Mouse (Mus musculus) heart, postnatal 0 days (tissue): ENCODE measurements around the gene Chchd4. TPM values are rescaled to one million over a fixed set of nuclear protein-coding genes. Genes with fewer than 3 reads are reported as not detected.

Source experiments
- ATAC-seq: fragments of 200-750 bp; cut with Nextera tagmentation; 2 replicates; pipeline ENCODE4 v1.8.0; 2017; ENCODE audit warnings: low read depth, moderate number of reproducible peaks, moderate library complexity; ENCODE audit not compliant: insufficient read depth
- DNase-seq: peaks from one replicate; pipeline ENCODE4 v3.0.0-alpha.2; 2016; ENCODE audit warnings: low spot score
- H3K27ac ChIP-seq: fragments of 300-500 bp; sonication (generic); 2 replicates; pipeline ENCODE4 v1.5.1; 2014; ENCODE audit warnings: low read depth, mild to moderate bottlenecking
- H3K27me3 ChIP-seq: fragments of 300-500 bp; sonication (generic); 2 replicates; pipeline ENCODE4 v1.6.1; 2014; ENCODE audit warnings: low read length, mixed read lengths; ENCODE audit not compliant: control insufficient read depth, insufficient read depth
- H3K36me3 ChIP-seq: fragments of 300-500 bp; sonication (generic); replicated peaks from 2 replicates; pipeline ENCODE4 v1.6.1; 2014; ENCODE audit warnings: low read length, mixed read lengths; ENCODE audit not compliant: control insufficient read depth, insufficient read depth
- H3K4me1 ChIP-seq: fragments of 300-500 bp; sonication (generic); 2 replicates; pipeline ENCODE4 v1.6.1; 2014; ENCODE audit warnings: antibody characterized with exemption; ENCODE audit not compliant: control insufficient read depth, insufficient read depth
- H3K4me2 ChIP-seq: fragments of 300-500 bp; sonication (generic); 2 replicates; pipeline ENCODE4 v1.6.1; 2014; ENCODE audit warnings: low read depth, mild to moderate bottlenecking, low read length, moderate library complexity
- H3K4me3 ChIP-seq: fragments of 300-500 bp; sonication (generic); 2 replicates; pipeline ENCODE4 v1.5.1; 2014; ENCODE audit warnings: low read depth, low read length
- H3K9ac ChIP-seq: fragments of 300-500 bp; sonication (generic); replicated peaks from 2 replicates; pipeline ENCODE4 v1.6.1; 2014; ENCODE audit warnings: low read depth, low read length, mixed read lengths
- H3K9me3 ChIP-seq: fragments of 300-500 bp; sonication (generic); replicated peaks from 2 replicates; pipeline ENCODE4 v1.6.1; 2016; ENCODE audit warnings: low read length; ENCODE audit not compliant: control insufficient read depth
- CTCF ChIP-seq: IDR thresholded peaks from 2 replicates; pipeline ENCODE4 v1.5.1; 2016; ENCODE audit warnings: antibody characterized with exemption, control low read depth, low read depth
- EP300 ChIP-seq: IDR thresholded peaks from 2 replicates; pipeline ENCODE4 v1.6.1; 2016; ENCODE audit warnings: antibody characterized with exemption, low read depth
- WGBS: fragments of 180-500 bp; shearing (Covaris S2); extraction: QIAGEN DNeasy Blood & Tissue Kit; methylation state at CpG from one replicate; pipeline ENCODE4 v1.1.7; 2014; 5-methylcytosine and 5-hydroxymethylcytosine counted together
- polyA plus RNA-seq: library from polyadenylated mRNA; unstranded; fragments of >200 nt; fragmentation: Nextera tagmentation; extraction: Ambion mirVana; gene quantifications from 2 replicates; pipeline ENCODE4 v1.2.1, GENCODE M21; 2015
- total RNA-seq: library from RNA; depleted of rRNA; stranded (reverse); fragments of >200 nt; gene quantifications from 2 replicates; pipeline ENCODE4 v1.2.3, GENCODE M21; 2014; ENCODE audit warnings: low replicate concordance

Chchd4 gene
- total and polyA plus RNA-seq, 2 experiments from 2014 or later = 25.4 to 30.9 TPM

GRCm38 (mm10) chr6:91514737-91515362 lies 41.5 kb upstream of the Chchd4 start:
- 31% methylated on average over 10 of the region's 10 CpGs for WGBS
- peak overlapping the region; percentile 89 for H3K9ac ChIP-seq
- peaks cover 9% of the 10 kb centered on the region; the same call in 1 of the 2 replicates for H3K4me1 ChIP-seq
- H3K36me3 ChIP-seq = peaks cover 22% of the 10 kb centered on the region
- H3K4me3 ChIP-seq = peak overlapping the region; percentile 94
- no peak overlapping the region for H3K27ac ChIP-seq
- no peaks in the 10 kb centered on the region for H3K27me3 ChIP-seq
- DNase-seq = no peak
- H3K4me2 ChIP-seq = peak overlapping the region; percentile 95
- ATAC-seq = no peak
- no peaks in the 10 kb centered on the region for H3K9me3 ChIP-seq
- TF ChIP-seq EP300 (no peak), CTCF (no peak)

DNA sequence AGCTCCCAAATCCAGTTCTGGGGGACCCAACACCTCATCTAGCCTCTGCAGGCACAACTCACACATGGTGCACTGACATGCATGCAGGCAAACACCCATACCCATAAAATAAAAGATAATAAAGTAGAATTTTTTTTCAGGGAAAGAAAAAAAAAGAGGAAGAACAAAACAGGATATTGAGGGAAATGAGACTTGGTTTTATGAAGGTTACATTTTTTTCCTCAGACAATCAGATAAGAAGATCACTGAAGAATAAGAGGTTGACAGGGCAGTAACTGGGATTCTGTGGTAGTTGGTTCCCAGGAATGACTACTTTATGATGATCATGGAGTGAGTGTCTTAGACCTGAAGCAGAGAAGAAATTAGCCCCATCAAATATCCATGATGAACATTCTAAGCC lies 40.8 kb upstream of the Chchd4 start:
- Histone ChIP-seq H3K9ac (no peak overlapping the region), H3K27me3 (no peaks in the 10 kb centered on the region), H3K27ac (no peak overlapping the region), H3K9me3 (no peaks in the 10 kb centered on the region), H3K4me1 (peaks cover 9% of the 10 kb centered on the region; the same call in 1 of the 2 replicates), H3K36me3 (peaks cover 15% of the 10 kb centered on the region), H3K4me2 (no peak overlapping the region), H3K4me3 (no peak overlapping the region)
- ATAC-seq (no peak), DNase-seq (no peak)
- TF ChIP-seq CTCF (no peak), EP300 (no peak)

- no peak for DNase-seq
- TF ChIP-seq EP300 = no peak
- no peak for TF ChIP-seq CTCF
- 66% methylated on average over 10 of the region's 10 CpGs for WGBS
- H3K4me3 ChIP-seq = no peak overlapping the region
- no peak overlapping the region for H3K9ac ChIP-seq
- no peaks in the 10 kb centered on the region for H3K9me3 ChIP-seq
- H3K4me2 ChIP-seq = no peak overlapping the region
- peaks cover 37% of the 10 kb centered on the region for H3K36me3 ChIP-seq
- H3K4me1 ChIP-seq = no peaks in the 10 kb centered on the region
- no peaks in the 10 kb centered on the region for H3K27me3 ChIP-seq
- no peak for ATAC-seq
- no peak overlapping the region for H3K27ac ChIP-seq
Measured at GRCm38 (mm10) chr6:91510211-91510610, 36.9 kb upstream of the Chchd4 start.

DNA sequence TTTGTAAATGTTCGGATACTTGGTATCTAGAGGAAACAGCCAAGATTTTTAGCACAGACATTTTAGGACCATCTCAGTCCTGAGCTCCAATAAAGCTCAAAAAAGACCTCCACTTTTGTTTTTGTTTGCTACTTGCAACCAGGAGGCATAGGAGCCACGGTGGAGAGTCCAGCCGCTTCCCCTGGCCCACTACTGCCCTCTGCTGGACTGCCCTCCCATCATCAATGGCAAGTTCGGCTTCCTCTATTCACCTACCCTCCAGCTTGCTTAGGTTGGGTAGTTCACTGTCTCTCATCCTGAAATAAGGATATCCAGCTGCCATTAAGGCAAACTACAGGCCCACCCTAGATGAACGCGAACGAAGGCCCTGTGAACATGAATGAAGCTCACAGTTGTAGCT lies 36.0 kb upstream of the Chchd4 start:
- Histone ChIP-seq H3K4me2 (no peak overlapping the region), H3K9ac (no peak overlapping the region), H3K4me1 (no peaks in the 10 kb centered on the region), H3K27me3 (no peaks in the 10 kb centered on the region), H3K27ac (no peak overlapping the region), H3K9me3 (no peaks in the 10 kb centered on the region), H3K36me3 (peaks cover 46% of the 10 kb centered on the region), H3K4me3 (no peak overlapping the region)
- TF ChIP-seq CTCF (peak; percentile 81), EP300 (no peak)
- 36% methylated on average over 7 of the region's 7 CpGs for WGBS
- ATAC-seq (peak; percentile 79; the same call in 1 of the 2 replicates), DNase-seq (peak; percentile 55)

DNA sequence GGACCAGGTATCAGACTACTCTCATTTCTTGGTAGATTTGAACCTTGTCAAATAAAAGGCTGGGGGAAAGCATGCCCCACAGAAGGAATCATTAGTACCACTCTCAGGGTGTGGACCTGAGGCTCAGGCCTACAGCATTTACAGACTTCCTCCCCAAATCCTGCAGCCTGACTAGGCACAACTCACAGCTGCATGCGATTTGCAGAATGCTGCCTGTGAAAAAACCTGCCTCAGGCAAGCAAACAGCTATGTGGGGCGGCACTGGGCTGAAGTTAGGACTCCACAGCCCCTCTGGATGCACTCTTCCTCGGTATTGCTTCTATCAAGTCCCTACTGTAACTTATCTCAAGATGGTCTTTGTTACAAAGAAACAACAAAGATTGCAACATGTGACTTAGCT lies 34.7 kb upstream of the Chchd4 start:
- peaks cover 58% of the 10 kb centered on the region for H3K36me3 ChIP-seq
- no peaks in the 10 kb centered on the region for H3K27me3 ChIP-seq
- TF ChIP-seq CTCF (no peak), EP300 (no peak)
- no peak overlapping the region for H3K27ac ChIP-seq
- DNase-seq (no peak), ATAC-seq (no peak)
- no peak overlapping the region for H3K4me2 ChIP-seq
- WGBS = 78% methylated on average over 3 of the region's 3 CpGs
- H3K4me1 ChIP-seq = no peaks in the 10 kb centered on the region
- H3K4me3 ChIP-seq = no peak overlapping the region
- H3K9me3 ChIP-seq = no peaks in the 10 kb centered on the region
- H3K9ac ChIP-seq = no peak overlapping the region

DNA sequence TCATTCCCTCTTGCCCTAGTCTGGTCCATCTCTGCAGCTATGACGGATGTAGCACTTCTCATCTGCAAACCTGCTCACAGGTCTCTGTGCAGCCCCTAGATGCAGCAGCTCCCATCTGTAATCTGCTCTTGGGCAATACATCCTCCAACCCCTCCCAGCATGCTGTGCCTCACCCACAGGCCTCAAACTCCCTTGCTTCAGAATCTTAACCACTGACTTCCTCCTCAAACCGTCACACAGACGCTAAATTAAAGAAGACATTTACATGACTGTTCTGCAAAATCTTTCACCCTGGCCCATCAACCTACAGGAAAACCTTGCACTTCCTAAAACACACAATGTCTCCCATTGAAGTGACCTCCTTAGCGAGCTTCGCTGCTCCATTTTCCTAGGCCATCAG lies 32.7 kb upstream of the Chchd4 start:
- Histone ChIP-seq H3K9ac (no peak overlapping the region), H3K27me3 (no peaks in the 10 kb centered on the region), H3K36me3 (peaks cover 78% of the 10 kb centered on the region), H3K27ac (peak overlapping the region; percentile 57; the same call in 1 of the 2 replicates), H3K4me3 (no peak overlapping the region), H3K9me3 (no peaks in the 10 kb centered on the region), H3K4me1 (no peaks in the 10 kb centered on the region), H3K4me2 (no peak overlapping the region)
- DNase-seq (no peak), ATAC-seq (no peak)
- 81% methylated on average over 5 of the region's 5 CpGs for WGBS
- TF ChIP-seq EP300 (no peak), CTCF (no peak)
